Mouse (Mus musculus): ENCODE measurements around the gene Gm10320. TPM values are rescaled to one million over a fixed set of nuclear protein-coding genes. Genes with fewer than 3 reads are reported as not detected.

The Gm10320 gene
- polyA plus RNA-seq, 1 experiment from 2014 or later, result 1.0 TPM

DNA sequence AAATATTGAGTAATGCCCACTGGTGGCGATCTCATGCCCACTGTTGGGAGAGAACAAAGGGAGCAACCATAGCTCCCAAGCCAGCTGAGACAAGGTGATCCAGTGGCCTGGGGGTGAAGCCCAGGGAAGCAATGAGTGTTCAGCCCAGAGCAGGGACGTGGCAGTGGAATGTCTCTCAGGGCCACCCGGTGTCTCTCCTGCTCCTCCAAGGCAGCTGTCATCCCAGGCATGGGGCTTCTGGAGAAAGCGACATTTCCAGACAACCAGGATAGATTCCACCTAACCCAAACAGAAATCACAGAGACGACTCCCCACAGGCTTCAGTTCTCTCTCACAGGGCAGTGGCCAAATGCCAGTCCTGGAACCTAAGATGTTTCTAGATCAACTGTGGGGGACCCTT, 6.4 kb downstream of the Gm10320 start:
- H3K4me2 ChIP-seq, result no peak overlapping the region
- no peaks in the 10 kb centered on the region for H3K36me3 ChIP-seq (ENCODE audit: control insufficient read depth, insufficient read depth, low read length)
- H3K9ac ChIP-seq (ENCODE audit: low read length), result no peak overlapping the region
- H3K9me3 ChIP-seq (ENCODE audit: control insufficient read depth, low read length), result no peaks in the 10 kb centered on the region
- DNase-seq (ENCODE audit: low spot score, missing footprints), result no peak
- 85% methylated on average over 5 of the region's 5 CpGs for WGBS
- no peak overlapping the region for H3K27ac ChIP-seq (ENCODE audit: low read depth, low read length)
- H3K4me3 ChIP-seq (ENCODE audit: low read depth, low read length), result no peak overlapping the region
- no peaks in the 10 kb centered on the region for H3K27me3 ChIP-seq (ENCODE audit: control insufficient read depth, insufficient read depth, low read length)
- no peaks in the 10 kb centered on the region for H3K4me1 ChIP-seq (ENCODE audit: control insufficient read depth, insufficient read depth, low read length)
- no peak for ATAC-seq (ENCODE audit: low FRiP score)

- 94% methylated on average over 3 of the region's 3 CpGs for WGBS
- Histone ChIP-seq H3K4me1 (ENCODE audit: control insufficient read depth, insufficient read depth, low read length) (no peaks in the 10 kb centered on the region), H3K36me3 (ENCODE audit: control insufficient read depth, insufficient read depth, low read length) (no peaks in the 10 kb centered on the region), H3K4me3 (ENCODE audit: low read depth, low read length) (no peak overlapping the region), H3K27me3 (ENCODE audit: control insufficient read depth, insufficient read depth, low read length) (no peaks in the 10 kb centered on the region), H3K9ac (ENCODE audit: low read length) (no peak overlapping the region), H3K4me2 (no peak overlapping the region), H3K9me3 (ENCODE audit: control insufficient read depth, low read length) (no peaks in the 10 kb centered on the region), H3K27ac (ENCODE audit: low read depth, low read length) (no peak overlapping the region)
- DNase-seq (ENCODE audit: low spot score, missing footprints), result no peak
- no peak for ATAC-seq (ENCODE audit: low FRiP score)
Observed at GRCm38 (mm10) chr13:98477991-98478390, 13.8 kb downstream of the Gm10320 start.

- Histone ChIP-seq H3K9ac (ENCODE audit: low read length) (no peak overlapping the region), H3K27ac (ENCODE audit: low read depth, low read length) (no peak overlapping the region), H3K27me3 (ENCODE audit: control insufficient read depth, insufficient read depth, low read length) (no peaks in the 10 kb centered on the region), H3K36me3 (ENCODE audit: control insufficient read depth, insufficient read depth, low read length) (no peaks in the 10 kb centered on the region), H3K4me2 (no peak overlapping the region), H3K9me3 (ENCODE audit: control insufficient read depth, low read length) (no peaks in the 10 kb centered on the region), H3K4me1 (ENCODE audit: control insufficient read depth, insufficient read depth, low read length) (no peaks in the 10 kb centered on the region), H3K4me3 (ENCODE audit: low read depth, low read length) (no peak overlapping the region)
- ATAC-seq (ENCODE audit: low FRiP score) (peak; percentile 55; the same call in 1 of the 2 replicates), DNase-seq (ENCODE audit: low spot score, missing footprints) (no peak)
- WGBS, result 65% methylated on average over 4 of the region's 4 CpGs
Observed at GRCm38 (mm10) chr13:98476839-98477495, 14.8 kb downstream of the Gm10320 start.

DNA sequence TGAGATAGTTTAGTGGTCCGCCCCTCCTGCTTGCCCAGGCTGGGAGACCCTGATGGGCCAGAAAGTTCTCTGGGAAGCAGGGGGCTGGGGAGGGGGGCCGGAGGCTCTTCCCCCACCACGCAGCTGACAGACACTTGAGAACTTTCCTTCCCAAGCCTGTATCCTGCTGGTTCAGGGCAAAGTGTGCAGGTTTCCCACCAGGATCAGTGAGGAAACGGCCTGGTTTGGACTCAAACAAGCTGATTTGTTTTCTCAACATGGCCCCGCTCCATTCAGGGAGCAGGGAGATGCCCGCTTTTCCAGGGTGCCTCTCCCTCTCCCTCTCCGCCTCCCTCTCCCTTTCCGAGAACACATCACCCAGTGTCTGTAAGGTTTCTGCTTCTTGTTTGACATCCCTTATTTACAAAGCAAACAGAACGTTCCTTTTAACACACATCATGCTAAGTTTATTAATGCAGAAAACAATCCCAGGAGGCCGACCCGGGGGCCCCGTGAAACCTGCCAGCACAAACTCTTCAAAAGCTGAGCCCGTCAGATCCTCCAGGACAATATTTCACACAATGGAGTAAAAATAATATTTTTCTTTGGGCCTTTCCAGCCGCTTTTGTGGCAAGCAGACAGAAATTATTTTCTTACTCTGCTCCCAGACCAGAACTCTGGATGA, 15.5 kb downstream of the Gm10320 start:
- ATAC-seq (ENCODE audit: low FRiP score), result peak; percentile 64; the same call in 1 of the 2 replicates
- no peaks in the 10 kb centered on the region for H3K9me3 ChIP-seq (ENCODE audit: control insufficient read depth, low read length)
- no peak overlapping the region for H3K9ac ChIP-seq (ENCODE audit: low read length)
- no peak overlapping the region for H3K4me3 ChIP-seq (ENCODE audit: low read depth, low read length)
- 44% methylated on average over 14 of the region's 14 CpGs for whole genome bisulfite sequencing
- peak; percentile 89 for DNase-seq (ENCODE audit: low spot score, missing footprints)
- H3K4me2 ChIP-seq, result no peak overlapping the region
- no peaks in the 10 kb centered on the region for H3K27me3 ChIP-seq (ENCODE audit: control insufficient read depth, insufficient read depth, low read length)
- no peak overlapping the region for H3K27ac ChIP-seq (ENCODE audit: low read depth, low read length)
- no peaks in the 10 kb centered on the region for H3K36me3 ChIP-seq (ENCODE audit: control insufficient read depth, insufficient read depth, low read length)
- H3K4me1 ChIP-seq (ENCODE audit: control insufficient read depth, insufficient read depth, low read length), result no peaks in the 10 kb centered on the region

- H3K4me3 ChIP-seq (ENCODE audit: low read depth, low read length), result no peak overlapping the region
- H3K36me3 ChIP-seq (ENCODE audit: control insufficient read depth, insufficient read depth, low read length), result no peaks in the 10 kb centered on the region
- no peaks in the 10 kb centered on the region for H3K27me3 ChIP-seq (ENCODE audit: control insufficient read depth, insufficient read depth, low read length)
- no peak overlapping the region for H3K27ac ChIP-seq (ENCODE audit: low read depth, low read length)
- H3K9me3 ChIP-seq (ENCODE audit: control insufficient read depth, low read length), result no peaks in the 10 kb centered on the region
- H3K9ac ChIP-seq (ENCODE audit: low read length), result no peak overlapping the region
- no peaks in the 10 kb centered on the region for H3K4me1 ChIP-seq (ENCODE audit: control insufficient read depth, insufficient read depth, low read length)
- WGBS, result 61% methylated on average over 8 of the region's 8 CpGs
- no peak overlapping the region for H3K4me2 ChIP-seq
- no peak for ATAC-seq (ENCODE audit: low FRiP score)
- DNase-seq (ENCODE audit: low spot score, missing footprints), result no peak
Observed at GRCm38 (mm10) chr13:98475681-98476080, 16.1 kb downstream of the Gm10320 start.

DNA sequence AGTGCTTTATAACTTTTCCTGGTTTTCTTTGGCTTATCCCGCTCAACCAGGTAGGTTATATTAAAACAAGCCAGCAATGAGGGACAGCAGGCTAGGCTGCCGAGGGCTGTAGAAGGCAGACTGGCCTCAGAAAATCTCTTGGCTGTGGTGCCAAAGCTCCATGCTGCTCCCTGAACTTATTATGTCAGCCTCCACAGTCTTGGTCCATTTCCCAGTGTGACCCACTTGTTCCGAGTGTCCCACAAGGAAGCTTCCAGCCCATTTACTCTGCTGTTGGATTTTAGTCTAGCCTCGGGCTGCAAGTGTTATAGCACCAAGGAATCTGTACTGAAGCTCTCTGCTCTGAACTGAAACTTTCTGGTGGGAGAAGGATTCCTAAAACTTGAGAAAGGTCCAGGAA, 18.8 kb downstream of the Gm10320 start:
- H3K4me1 ChIP-seq (ENCODE audit: control insufficient read depth, insufficient read depth, low read length), result no peaks in the 10 kb centered on the region

GRCm38 (mm10) chr13:98471756-98472155, 20.0 kb downstream of the Gm10320 start:
- H3K9me3 ChIP-seq (ENCODE audit: control insufficient read depth, low read length), result no peaks in the 10 kb centered on the region
- H3K4me3 ChIP-seq (ENCODE audit: low read depth, low read length), result no peak overlapping the region
- H3K9ac ChIP-seq (ENCODE audit: low read length), result no peak overlapping the region
- no peaks in the 10 kb centered on the region for H3K36me3 ChIP-seq (ENCODE audit: control insufficient read depth, insufficient read depth, low read length)
- no peaks in the 10 kb centered on the region for H3K4me1 ChIP-seq (ENCODE audit: control insufficient read depth, insufficient read depth, low read length)
- no peak overlapping the region for H3K27ac ChIP-seq (ENCODE audit: low read depth, low read length)
- no peak for ATAC-seq (ENCODE audit: low FRiP score)
- no peak for DNase-seq (ENCODE audit: low spot score, missing footprints)
- H3K4me2 ChIP-seq, result no peak overlapping the region
- no peaks in the 10 kb centered on the region for H3K27me3 ChIP-seq (ENCODE audit: control insufficient read depth, insufficient read depth, low read length)
- 85% methylated on average over 6 of the region's 6 CpGs for WGBS

More for the DNA sequence above, 18.8 kb downstream of the Gm10320 start:
- Histone ChIP-seq H3K27ac (ENCODE audit: low read depth, low read length) (no peak overlapping the region), H3K9me3 (ENCODE audit: control insufficient read depth, low read length) (no peaks in the 10 kb centered on the region), H3K9ac (ENCODE audit: low read length) (no peak overlapping the region), H3K4me3 (ENCODE audit: low read depth, low read length) (no peak overlapping the region), H3K4me2 (no peak overlapping the region), H3K36me3 (ENCODE audit: control insufficient read depth, insufficient read depth, low read length) (no peaks in the 10 kb centered on the region), H3K27me3 (ENCODE audit: control insufficient read depth, insufficient read depth, low read length) (no peaks in the 10 kb centered on the region)
- DNase-seq (ENCODE audit: low spot score, missing footprints) (no peak), ATAC-seq (ENCODE audit: low FRiP score) (no peak)
- WGBS, result 88% methylated on average over 4 of the region's 4 CpGs

DNA sequence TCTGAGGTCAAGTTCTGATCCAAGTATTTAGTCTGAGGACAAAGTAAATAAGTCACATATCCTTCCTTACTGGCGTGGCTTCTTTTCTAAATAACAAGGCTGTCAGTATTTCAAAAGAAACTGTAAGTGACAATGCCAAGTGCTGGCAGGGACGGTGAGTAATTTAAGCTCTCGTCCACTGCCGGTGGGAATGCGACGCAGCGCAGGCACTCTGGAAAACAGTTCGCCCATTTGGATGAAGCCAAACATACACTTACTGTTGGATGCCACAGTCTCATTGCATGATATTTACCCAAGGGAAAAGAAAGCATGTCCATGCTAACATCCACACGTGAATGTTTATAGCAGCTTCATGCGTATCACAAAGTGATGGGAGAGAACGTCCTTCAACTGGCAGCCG, 21.5 kb downstream of the Gm10320 start:
- Histone ChIP-seq H3K9me3 (ENCODE audit: control insufficient read depth, low read length) (no peaks in the 10 kb centered on the region), H3K4me2 (no peak overlapping the region), H3K4me1 (ENCODE audit: control insufficient read depth, insufficient read depth, low read length) (no peaks in the 10 kb centered on the region), H3K4me3 (ENCODE audit: low read depth, low read length) (no peak overlapping the region), H3K36me3 (ENCODE audit: control insufficient read depth, insufficient read depth, low read length) (no peaks in the 10 kb centered on the region), H3K27me3 (ENCODE audit: control insufficient read depth, insufficient read depth, low read length) (no peaks in the 10 kb centered on the region), H3K9ac (ENCODE audit: low read length) (no peak overlapping the region), H3K27ac (ENCODE audit: low read depth, low read length) (no peak overlapping the region)
- no peak for DNase-seq (ENCODE audit: low spot score, missing footprints)
- no peak for ATAC-seq (ENCODE audit: low FRiP score)
- 81% methylated on average over 12 of the region's 12 CpGs for WGBS

- Histone ChIP-seq H3K27ac (ENCODE audit: low read depth, low read length) (no peak overlapping the region), H3K9ac (ENCODE audit: low read length) (no peak overlapping the region), H3K36me3 (ENCODE audit: control insufficient read depth, insufficient read depth, low read length) (no peaks in the 10 kb centered on the region), H3K4me2 (no peak overlapping the region), H3K27me3 (ENCODE audit: control insufficient read depth, insufficient read depth, low read length) (no peaks in the 10 kb centered on the region), H3K4me1 (ENCODE audit: control insufficient read depth, insufficient read depth, low read length) (no peaks in the 10 kb centered on the region), H3K9me3 (ENCODE audit: control insufficient read depth, low read length) (no peaks in the 10 kb centered on the region), H3K4me3 (ENCODE audit: low read depth, low read length) (no peak overlapping the region)
- no peak for DNase-seq (ENCODE audit: low spot score, missing footprints)
- 77% methylated on average over 4 of the region's 4 CpGs for WGBS
- ATAC-seq (ENCODE audit: low FRiP score), result no peak
Observed at GRCm38 (mm10) chr13:98469916-98470315, 21.9 kb downstream of the Gm10320 start.
